Mouse (Mus musculus) right cerebral cortex, postnatal 36 days (tissue): ENCODE measurements around the gene Gm49776.
"Not testable (repeated sequence)": the region's sequence is repeated elsewhere in the genome, so short reads cannot be mapped to it uniquely, and the experiment has no call there.

Source experiments
- DNase-seq, 2 experiments: peaks; one replicate each; pipeline ENCODE4 v3.0.0; 2022; ENCODE audit warnings: low spot score in 2 of 2, mixed read lengths in 1 of 2

The Gm49776 gene

GRCm38 (mm10) chr16:18203430-18204091, 54.6 kb downstream of the Gm49776 start:
- DNase-seq: no peak

GRCm38 (mm10) chr16:18202061-18202460, 56.1 kb downstream of the Gm49776 start:
- DNase-seq: no peak

GRCm38 (mm10) chr16:18201620-18202019, 56.5 kb downstream of the Gm49776 start:
- DNase-seq: no peak

- no peak for DNase-seq
Observed at GRCm38 (mm10) chr16:18200062-18200461, 58.1 kb downstream of the Gm49776 start.

- DNase-seq: no peak
Observed at GRCm38 (mm10) chr16:18198365-18199098, 59.6 kb downstream of the Gm49776 start.

GRCm38 (mm10) chr16:18197881-18198280, 60.2 kb downstream of the Gm49776 start:
- DNase-seq: no peak

GRCm38 (mm10) chr16:18195561-18195960, 62.6 kb downstream of the Gm49776 start:
- not testable (repeated sequence) for DNase-seq
